8 mouse cellular contexts compared by ENCODE assay signal in the genomic region with DNA sequence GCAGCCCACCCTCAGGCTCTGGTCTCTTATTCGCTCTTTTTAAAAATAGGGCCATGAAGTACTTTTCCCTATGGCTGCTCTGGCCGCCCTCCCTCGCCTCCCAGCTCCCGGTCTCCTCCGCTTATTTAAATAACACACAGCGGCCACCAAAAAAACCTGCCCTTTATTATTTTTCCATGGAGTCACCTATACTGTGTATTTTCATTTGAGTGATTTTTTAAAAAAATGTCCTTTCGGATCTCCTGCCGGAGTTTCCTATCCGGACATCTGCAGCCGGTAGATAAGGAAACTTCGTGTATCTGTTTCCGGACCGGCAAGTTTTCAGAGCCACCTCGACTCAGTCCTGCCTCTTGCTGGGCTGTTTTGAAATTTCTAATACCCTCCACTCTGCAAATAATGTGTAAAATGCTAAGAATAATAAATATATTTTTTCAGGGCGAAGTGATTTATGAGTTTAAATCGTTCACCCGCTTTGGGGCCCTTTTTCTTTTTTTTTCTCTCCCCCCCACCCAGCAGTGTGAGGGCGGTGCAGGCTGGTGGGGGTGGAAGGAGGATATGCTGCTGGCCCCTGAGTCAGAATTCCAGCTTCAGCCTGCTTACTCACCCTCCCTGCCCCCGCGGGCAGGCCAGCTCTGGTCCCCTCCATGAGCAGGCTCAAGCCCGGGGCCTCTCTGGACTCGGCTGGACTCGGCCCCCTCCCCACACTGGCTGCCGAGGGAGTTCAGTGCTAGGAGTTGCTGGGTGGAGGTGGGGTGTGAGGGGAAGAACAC. TPM values are rescaled to one million over a fixed set of nuclear protein-coding genes. Genes with fewer than 3 reads are reported as not detected.
DNase-seq lines count a peak whose midpoint lies in the region; ATAC-seq and TF ChIP-seq lines count a peak whose summit lies in the region.

No protein-coding gene starts in this region.

- H3K27ac ChIP-seq in heart, embryonic 16.5 days (ENCODE audit: low read length), result peak overlapping the region; percentile 54

- 3% methylated on average over 24 of the region's 24 CpGs for WGBS in heart, embryonic 16.5 days

- no peak for TF ChIP-seq CTCF in E14TG2a.4 (conservative IDR thresholded peaks at IDR 0.05; ENCODE audit: low read length)

- peak overlapping the region; percentile 24 for H3K4me2 ChIP-seq in heart, embryonic 16.5 days (ENCODE audit: low read depth, low read length)

- DNase-seq in c-Kit-positive CD71-positive TER-119-negative erythroid progenitor cells, embryonic 14.5 days (ENCODE audit: low read depth), result peak; percentile 89
- peak; percentile 68 to 87 for DNase-seq in kidney, postnatal 25 days
- no peak for DNase-seq in left cerebral cortex, adult 18-20 months (ENCODE audit: low spot score in 2 of 2)
- DNase-seq in frontal cortex, postnatal 14 days (ENCODE audit: low spot score in 2 of 2), result no peak
- no peak for DNase-seq in layer of hippocampus, adult 9-10 months (ENCODE audit: low spot score)

- H3K4me1 ChIP-seq in E14TG2a.4 (replicated peaks; ENCODE audit: low read depth, low read length), result peaks cover 77% of the 10 kb centered on the region
- peaks cover 19% of the 10 kb centered on the region for H3K4me1 ChIP-seq in heart, embryonic 16.5 days (ENCODE audit: control insufficient read depth, insufficient read depth, low read length)

- no peaks in the 10 kb centered on the region for H3K9me3 ChIP-seq in E14TG2a.4 (ENCODE audit: low read length)
- no peaks in the 10 kb centered on the region for H3K9me3 ChIP-seq in heart, embryonic 16.5 days (replicated peaks; ENCODE audit: control insufficient read depth, low read length)

- H3K36me3 ChIP-seq in E14TG2a.4 (ENCODE audit: insufficient read depth, low read length), result no peaks in the 10 kb centered on the region
- H3K36me3 ChIP-seq in heart, embryonic 16.5 days (ENCODE audit: control insufficient read depth, insufficient read depth), result no peaks in the 10 kb centered on the region

- H3K4me3 ChIP-seq in E14TG2a.4 (replicated peaks; ENCODE audit: low read length), result peak overlapping the region; percentile 55
- H3K4me3 ChIP-seq in heart, embryonic 16.5 days (ENCODE audit: low read length), result no peak overlapping the region

- peaks cover 96% of the 10 kb centered on the region for H3K27me3 ChIP-seq in E14TG2a.4 (ENCODE audit: insufficient read depth, low read length)
- peaks cover 76% of the 10 kb centered on the region for H3K27me3 ChIP-seq in heart, embryonic 16.5 days (ENCODE audit: control insufficient read depth, insufficient read depth, low read length)

- ATAC-seq in heart, embryonic 16.5 days (replicated peaks; ENCODE audit: extremely low read depth, insufficient read depth, low FRiP score), result peak; percentile 63
- ATAC-seq in megakaryocyte progenitor cell, adult 5-6 weeks (replicated peaks; ENCODE audit: poor library complexity), result peak; percentile 52

- no peak overlapping the region for H3K9ac ChIP-seq in heart, embryonic 16.5 days (ENCODE audit: low read length)

RNA-seq across cellular contexts. Expression of a gene that starts 9.4 kb away (rescaled TPM):
- 14.9 and 15.5 TPM in 2 replicates for polyA plus RNA-seq in heart, embryonic 16.5 days (2015; fragmentation: Nextera tagmentation; extraction: Ambion mirVana)
- 11.2 and 19.8 TPM in 2 replicates for total RNA-seq in megakaryocyte progenitor cell, adult 5-6 weeks (2015)
- 6.0 and 10.1 TPM in 2 replicates for total RNA-seq in megakaryocyte progenitor cell, adult 5-6 weeks (2017)
- total RNA-seq in left cerebral cortex, adult 18-20 months (2021), result 1 to 10 TPM; 6.1 to 6.8 TPM

RNA-seq across cellular contexts. Expression of a gene that starts 19.0 kb away (rescaled TPM):
- polyA plus RNA-seq in heart, embryonic 16.5 days (2015; fragmentation: Nextera tagmentation; extraction: Ambion mirVana), result not detected in 2 replicates
- total RNA-seq in megakaryocyte progenitor cell, adult 5-6 weeks (2015), result not detected in 2 replicates
- not detected in 2 replicates for total RNA-seq in megakaryocyte progenitor cell, adult 5-6 weeks (2017)
- total RNA-seq in left cerebral cortex, adult 18-20 months (2021), result not detected

Comparison
In these comparisons a context has a peak if more than half of its experiments do, and no peak if none do; other contexts are left out.
1. DNase-seq: peak in c-Kit-positive CD71-positive TER-119-negative erythroid progenitor cells, embryonic 14.5 days (single experiment) and kidney, postnatal 25 days (2 of 2); none in left cerebral cortex, adult 18-20 months (0 of 2), frontal cortex, postnatal 14 days (0 of 2) and layer of hippocampus, adult 9-10 months (single experiment).